Mouse (Mus musculus) layer of hippocampus, postnatal 25 days (tissue): ENCODE measurements around the gene Olfr784. TPM values are rescaled to one million over a fixed set of nuclear protein-coding genes. Genes with fewer than 3 reads are reported as not detected.
"Not testable (repeated sequence)": the region's sequence is repeated elsewhere in the genome, so short reads cannot be mapped to it uniquely, and the experiment has no call there.

ENCODE experiments used
- DNase-seq, 2 experiments: peaks; one replicate each; pipeline ENCODE4 v3.0.0; 2022; ENCODE audit warnings: mixed read lengths in 2 of 2, low spot score in 1 of 2; ENCODE audit errors: extremely low spot score in 1 of 2
- total RNA-seq, 2 experiments: library from RNA; stranded (reverse); gene quantifications; 2 replicates each; pipeline ENCODE4 v1.2.3; 2021

The Olfr784 gene
- under 1 TPM in 1 of 2 experiments, not detected in 1; 0.31 TPM for total RNA-seq

- DNase-seq, result no peak
These were observed at the start of gene Olfr784 for GRCm38 (mm10) chr10:129383783-129384182. Gene Olfr784, plus strand, starts transcription at chr10:129384083.

- no peak for DNase-seq
These were observed 35.3 kb upstream of the Olfr784 start, which contains the start of gene Olfr782 for GRCm38 (mm10) chr10:129348550-129348949. Gene Olfr782, plus strand, starts transcription at chr10:129348850.

DNA sequence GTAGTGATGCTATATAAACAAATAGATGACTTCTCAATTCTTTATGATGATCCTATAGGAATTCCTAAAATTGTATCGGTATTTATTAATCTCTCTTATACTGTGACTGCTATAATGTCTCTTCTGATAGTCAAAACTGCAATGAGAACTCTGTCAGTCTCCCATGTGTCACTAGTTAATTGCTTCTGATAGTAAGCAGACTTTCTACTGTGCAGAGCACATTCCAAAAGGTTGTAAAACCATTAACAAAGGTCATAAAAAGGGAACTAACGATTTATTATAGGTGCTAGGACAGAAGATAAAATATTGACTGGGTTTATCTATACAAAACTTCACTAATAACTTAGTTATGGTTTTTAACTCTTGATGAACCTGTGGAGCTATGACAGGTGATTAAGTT lies 31.4 kb upstream of the Olfr784 start:
- not testable (repeated sequence) for DNase-seq

DNA sequence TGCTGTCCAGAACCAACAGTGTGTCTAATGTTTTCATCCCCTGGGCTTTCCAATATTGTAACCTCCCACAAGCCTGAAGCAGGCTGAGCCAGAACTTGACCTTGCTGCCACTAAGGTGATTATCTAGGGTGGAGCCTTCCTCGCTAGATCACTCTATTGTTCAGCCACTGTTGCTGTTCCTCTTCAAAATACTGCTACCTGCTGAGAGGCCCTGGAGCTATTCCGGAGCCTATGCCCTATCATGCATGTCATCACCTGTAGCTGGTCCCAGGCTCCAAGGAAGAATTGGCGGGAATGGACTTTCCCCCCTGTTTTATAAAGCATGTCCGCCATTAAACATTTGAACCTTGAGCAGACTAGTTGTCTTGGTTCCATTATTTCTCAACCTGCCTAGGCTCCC lies 27.4 kb upstream of the Olfr784 start:
- DNase-seq, result not testable (repeated sequence)

- DNase-seq, result peak in 1 of 2 experiments; percentile 13
These were observed 26.6 kb upstream of the Olfr784 start for GRCm38 (mm10) chr10:129357307-129357706.

DNA sequence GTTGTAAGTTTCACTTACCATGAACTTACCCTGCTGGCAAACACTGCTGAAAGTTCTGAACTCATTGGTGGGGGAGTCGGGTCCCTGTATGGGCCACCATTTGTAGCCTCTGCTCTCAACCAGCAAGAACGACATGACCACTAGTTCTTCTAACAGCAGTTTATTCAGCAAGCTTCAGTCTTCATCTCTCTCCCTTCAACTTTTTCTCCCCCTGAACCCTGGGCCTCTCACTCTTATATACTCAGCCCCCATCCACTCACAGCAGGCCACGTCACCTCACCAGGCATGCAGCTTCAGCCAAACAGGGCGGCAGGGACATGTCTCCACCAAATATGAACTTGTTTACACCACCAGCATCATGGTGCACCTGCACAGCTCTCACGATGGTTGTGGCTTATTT lies 9.8 kb upstream of the Olfr784 start:
- DNase-seq, result not testable (repeated sequence)

GRCm38 (mm10) chr10:129400892-129401291 lies 17.0 kb downstream of the Olfr784 start:
- DNase-seq, result no peak

DNA sequence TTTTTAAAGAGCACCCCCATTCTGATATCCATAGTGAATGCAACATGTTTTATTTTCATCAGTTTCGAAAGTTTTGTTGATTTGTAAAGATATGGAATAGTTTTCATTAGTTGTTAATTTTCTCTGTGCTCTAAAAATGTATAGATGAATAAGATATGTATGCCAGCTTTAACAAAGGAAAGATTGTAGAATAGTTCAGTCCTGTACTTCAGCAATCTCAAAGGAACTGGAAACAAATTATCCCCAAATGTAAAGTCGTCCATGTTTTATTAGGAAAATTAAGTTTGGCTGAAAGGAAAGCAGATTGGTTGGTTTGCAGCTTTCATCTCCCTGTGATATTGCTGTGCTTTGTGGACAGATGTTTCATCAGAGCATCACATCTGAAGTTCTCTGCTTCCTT lies 21.2 kb downstream of the Olfr784 start, which contains the start of gene Olfr785:
TSS of gene Olfr785 (plus strand) at position 301 of the 400 bp plus-strand sequence.
- DNase-seq, result no peak

DNA sequence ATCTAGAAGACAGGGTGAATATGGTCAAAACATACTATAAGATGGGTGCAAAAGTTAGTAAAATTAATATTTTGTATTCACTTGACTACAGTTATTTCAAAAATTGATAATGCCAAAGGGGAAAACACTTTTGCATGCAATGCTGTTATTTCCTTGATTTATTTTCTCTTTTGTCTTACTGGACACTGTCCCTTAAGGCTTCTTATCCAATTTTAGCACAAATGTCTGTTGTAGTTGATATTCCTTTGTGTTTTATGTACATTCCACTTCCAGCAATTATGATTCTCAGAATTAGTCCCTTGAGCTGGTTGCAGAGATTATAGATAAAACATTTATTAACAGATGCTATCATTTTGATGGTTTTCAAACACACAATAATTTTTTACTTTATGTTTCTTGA lies 43.1 kb downstream of the Olfr784 start, which contains the start of gene Olfr786:
TSS of gene Olfr786 (plus strand) at position 301 of the 400 bp plus-strand sequence.
- DNase-seq, result no peak

Other genes starting within 250 kb of the Olfr784 start
- not detected for gene Olfr770, start 245.1 kb upstream of the Olfr784 start, total RNA-seq
- not detected for gene Olfr771, start 219.3 kb upstream of the Olfr784 start, total RNA-seq
- not detected for gene Olfr772, start 206.2 kb upstream of the Olfr784 start, total RNA-seq
- not detected for gene Olfr773, start 196.7 kb upstream of the Olfr784 start, total RNA-seq
- not detected for gene Olfr774, start 147.9 kb upstream of the Olfr784 start, total RNA-seq
- not detected for gene Olfr775, start 135.7 kb upstream of the Olfr784 start, total RNA-seq
- gene Olfr776, start 125.0 kb upstream of the Olfr784 start, total RNA-seq, result not detected
- gene Olfr777, start 112.6 kb upstream of the Olfr784 start, total RNA-seq, result not detected
- not detected for gene Olfr780, start 66.0 kb upstream of the Olfr784 start, total RNA-seq
- not detected for gene Olfr781, start 55.2 kb upstream of the Olfr784 start, total RNA-seq
- gene Olfr782, start 35.2 kb upstream of the Olfr784 start, total RNA-seq, result not detected
- not detected for gene Olfr785, start 21.3 kb downstream of the Olfr784 start, total RNA-seq
- gene Olfr786, start 43.2 kb downstream of the Olfr784 start, total RNA-seq, result not detected
- gene Olfr787, start 77.8 kb downstream of the Olfr784 start, total RNA-seq, result not detected
- not detected for gene Olfr788, start 86.9 kb downstream of the Olfr784 start, total RNA-seq
- not detected for gene Olfr789, start 100.7 kb downstream of the Olfr784 start, total RNA-seq
- not detected for gene Olfr790, start 114.4 kb downstream of the Olfr784 start, total RNA-seq
- not detected for gene Olfr791, start 137.7 kb downstream of the Olfr784 start, total RNA-seq
- gene Olfr792, start 155.1 kb downstream of the Olfr784 start, total RNA-seq, result not detected
- not detected for gene Olfr794, start 183.6 kb downstream of the Olfr784 start, total RNA-seq
- not detected for gene Olfr796, start 228.5 kb downstream of the Olfr784 start, total RNA-seq
- not detected for gene Olfr798, start 243.9 kb downstream of the Olfr784 start, total RNA-seq